Mouse (Mus musculus) intestine, embryonic 16.5 days (tissue): Measurements from ENCODE around the gene Zfp423. TPM values are rescaled to one million over a fixed set of nuclear protein-coding genes. Genes with fewer than 3 reads are reported as not detected.

Experiments used
- ATAC-seq: fragments of 200-750 bp; cut with Nextera tagmentation; 2 replicates; pipeline ENCODE4 v1.8.0; 2017; ENCODE audit warnings: moderate TSS enrichment, moderate library complexity
- H3K27ac ChIP-seq: fragments of 300-500 bp; sonication (generic); 2 replicates; pipeline ENCODE4 v1.5.1; 2014; ENCODE audit warnings: mild to moderate bottlenecking, low read length
- H3K27me3 ChIP-seq: fragments of 300-500 bp; sonication (generic); replicated peaks from 2 replicates; pipeline ENCODE4 v1.6.1; 2014; ENCODE audit warnings: low read length, control low read depth, mixed read lengths; ENCODE audit not compliant: control insufficient read depth, insufficient read depth
- H3K36me3 ChIP-seq: fragments of 300-500 bp; sonication (generic); 2 replicates; pipeline ENCODE4 v1.6.1; 2014; ENCODE audit warnings: low read length, control low read depth; ENCODE audit not compliant: control insufficient read depth, insufficient read depth
- H3K4me1 ChIP-seq: fragments of 300-500 bp; sonication (generic); 2 replicates; pipeline ENCODE4 v1.6.1; 2014; ENCODE audit warnings: low read length, control low read depth, mixed read lengths; ENCODE audit not compliant: control insufficient read depth, insufficient read depth
- H3K4me2 ChIP-seq: fragments of 300-500 bp; sonication (generic); 2 replicates; pipeline ENCODE4 v1.6.1; 2014; ENCODE audit warnings: low read depth, low read length, control low read depth
- H3K4me3 ChIP-seq: fragments of 300-500 bp; sonication (generic); 2 replicates; pipeline ENCODE4 v1.5.1; 2014; ENCODE audit warnings: mild to moderate bottlenecking, low read length
- H3K9ac ChIP-seq: fragments of 300-500 bp; sonication (generic); 2 replicates; pipeline ENCODE4 v1.6.1; 2014; ENCODE audit warnings: low read depth, low read length
- H3K9me3 ChIP-seq: fragments of 300-500 bp; sonication (generic); 2 replicates; pipeline ENCODE4 v1.6.1; 2016; ENCODE audit warnings: low read length, control low read depth; ENCODE audit not compliant: control insufficient read depth
- WGBS: fragments of 180-500 bp; shearing (Covaris S2); extraction: QIAGEN DNeasy Blood & Tissue Kit; methylation state at CpG from one replicate; pipeline ENCODE4 v1.1.7; 2014; 5-methylcytosine and 5-hydroxymethylcytosine counted together
- polyA plus RNA-seq: library from polyadenylated mRNA; unstranded; fragments of >200 nt; fragmentation: Nextera tagmentation; extraction: Ambion mirVana; gene quantifications from 2 replicates; pipeline ENCODE4 v1.2.1, GENCODE M21; 2015

The Zfp423 gene
- polyA plus RNA-seq, 1 experiment from 2014 or later: 2.4 TPM

- ATAC-seq: peak; percentile 29
- no peak overlapping the region for H3K4me3 ChIP-seq
- no peaks in the 10 kb centered on the region for H3K9me3 ChIP-seq
- peak overlapping the region; percentile 22; the same call in 1 of the 2 replicates for H3K4me2 ChIP-seq
- WGBS: 12% methylated on average over 11 of the region's 11 CpGs
- H3K27me3 ChIP-seq: no peaks in the 10 kb centered on the region
- H3K36me3 ChIP-seq: no peaks in the 10 kb centered on the region
- H3K9ac ChIP-seq: 0 out of 2 replicates have a peak overlapping the region, but pooled peaks have one; percentile 11
- peaks cover 40% of the 10 kb centered on the region for H3K4me1 ChIP-seq
- no peak overlapping the region for H3K27ac ChIP-seq
These were observed 124.0 kb downstream of the Zfp423 start for GRCm38 (mm10) chr8:87835411-87835821.

GRCm38 (mm10) chr8:87834656-87835055 lies 124.7 kb downstream of the Zfp423 start:
- WGBS: 42% methylated on average over 5 of the region's 5 CpGs

GRCm38 (mm10) chr8:87833841-87834620 lies 125.4 kb downstream of the Zfp423 start:
- H3K9me3 ChIP-seq: no peaks in the 10 kb centered on the region
- H3K36me3 ChIP-seq: no peaks in the 10 kb centered on the region
- no peak overlapping the region for H3K9ac ChIP-seq
- no peak overlapping the region for H3K4me3 ChIP-seq
- H3K27ac ChIP-seq: no peak overlapping the region
- peaks cover 40% of the 10 kb centered on the region for H3K4me1 ChIP-seq
- no peaks in the 10 kb centered on the region for H3K27me3 ChIP-seq
- H3K4me2 ChIP-seq: no peak overlapping the region
- ATAC-seq: no peak
- 55% methylated on average over 12 of the region's 12 CpGs for WGBS

More at GRCm38 (mm10) chr8:87834656-87835055, 124.7 kb downstream of the Zfp423 start:
- H3K27me3 ChIP-seq: no peaks in the 10 kb centered on the region
- no peak overlapping the region for H3K9ac ChIP-seq
- no peaks in the 10 kb centered on the region for H3K36me3 ChIP-seq
- no peak overlapping the region for H3K27ac ChIP-seq
- H3K4me2 ChIP-seq: no peak overlapping the region
- peaks cover 40% of the 10 kb centered on the region for H3K4me1 ChIP-seq
- no peaks in the 10 kb centered on the region for H3K9me3 ChIP-seq
- ATAC-seq: no peak
- no peak overlapping the region for H3K4me3 ChIP-seq

GRCm38 (mm10) chr8:87833339-87833738 lies 126.1 kb downstream of the Zfp423 start:
- 70% methylated on average over 13 of the region's 13 CpGs for WGBS
- Histone ChIP-seq H3K9me3 (no peaks in the 10 kb centered on the region), H3K36me3 (no peaks in the 10 kb centered on the region), H3K4me2 (no peak overlapping the region), H3K4me1 (peaks cover 40% of the 10 kb centered on the region), H3K27me3 (no peaks in the 10 kb centered on the region), H3K4me3 (no peak overlapping the region), H3K27ac (no peak overlapping the region), H3K9ac (no peak overlapping the region; the same call in 1 of the 2 replicates)
- no peak for ATAC-seq

GRCm38 (mm10) chr8:87832381-87833325 lies 126.7 kb downstream of the Zfp423 start:
- Histone ChIP-seq H3K27me3 (no peaks in the 10 kb centered on the region), H3K9ac (no peak overlapping the region), H3K27ac (no peak overlapping the region), H3K36me3 (no peaks in the 10 kb centered on the region), H3K4me2 (no peak overlapping the region), H3K4me3 (no peak overlapping the region), H3K9me3 (no peaks in the 10 kb centered on the region), H3K4me1 (peaks cover 40% of the 10 kb centered on the region)
- WGBS: 69% methylated on average over 23 of the region's 23 CpGs
- ATAC-seq: no peak

- no peak overlapping the region; the same call in 1 of the 2 replicates for H3K9ac ChIP-seq
- WGBS: 34% methylated on average over 4 of the region's 5 CpGs
These were observed 127.8 kb downstream of the Zfp423 start for GRCm38 (mm10) chr8:87831567-87831966.

GRCm38 (mm10) chr8:87831116-87831515 lies 128.3 kb downstream of the Zfp423 start:
- H3K4me2 ChIP-seq: no peak overlapping the region
- H3K27me3 ChIP-seq: no peaks in the 10 kb centered on the region
- WGBS: 32% methylated on average over 9 of the region's 9 CpGs
- no peak overlapping the region for H3K27ac ChIP-seq
- ATAC-seq: no peak
- no peak overlapping the region for H3K4me3 ChIP-seq
- no peaks in the 10 kb centered on the region for H3K36me3 ChIP-seq
- H3K9me3 ChIP-seq: no peaks in the 10 kb centered on the region
- H3K9ac ChIP-seq: no peak overlapping the region; the same call in 1 of the 2 replicates
- peaks cover 31% of the 10 kb centered on the region for H3K4me1 ChIP-seq

More at GRCm38 (mm10) chr8:87831567-87831966, 127.8 kb downstream of the Zfp423 start:
- Histone ChIP-seq H3K4me3 (no peak overlapping the region), H3K9me3 (no peaks in the 10 kb centered on the region), H3K36me3 (no peaks in the 10 kb centered on the region), H3K4me1 (peaks cover 34% of the 10 kb centered on the region), H3K4me2 (no peak overlapping the region), H3K27ac (no peak overlapping the region), H3K27me3 (no peaks in the 10 kb centered on the region)
- ATAC-seq: no peak

- no peak for ATAC-seq
- 39% methylated on average over 6 of the region's 6 CpGs for WGBS
- Histone ChIP-seq H3K27ac (no peak overlapping the region), H3K4me2 (no peak overlapping the region), H3K4me3 (no peak overlapping the region), H3K36me3 (no peaks in the 10 kb centered on the region), H3K9ac (no peak overlapping the region), H3K9me3 (no peaks in the 10 kb centered on the region), H3K4me1 (peaks cover 21% of the 10 kb centered on the region), H3K27me3 (no peaks in the 10 kb centered on the region)
These were observed 129.2 kb downstream of the Zfp423 start for GRCm38 (mm10) chr8:87830200-87830599.

- 70% methylated on average over 9 of the region's 9 CpGs for WGBS
These were observed 133.3 kb downstream of the Zfp423 start for GRCm38 (mm10) chr8:87826013-87826660.

More at GRCm38 (mm10) chr8:87826013-87826660, 133.3 kb downstream of the Zfp423 start:
- Histone ChIP-seq H3K4me3 (no peak overlapping the region), H3K27me3 (no peaks in the 10 kb centered on the region), H3K4me1 (peaks cover 6% of the 10 kb centered on the region), H3K4me2 (no peak overlapping the region), H3K36me3 (no peaks in the 10 kb centered on the region), H3K9ac (no peak overlapping the region), H3K27ac (no peak overlapping the region), H3K9me3 (no peaks in the 10 kb centered on the region)
- ATAC-seq: no peak
